Mouse (Mus musculus): ENCODE results near the gene Gm20388.

GRCm38 (mm10) chr8:120542995-120543394 lies 632.4 kb downstream of the Gm20388 start:
- TF ChIP-seq POLR2A (IDR thresholded peaks at IDR 0.05; ENCODE audit: insufficient read depth, low read length) (no peak), CTCF (IDR thresholded peaks at IDR 0.05; ENCODE audit: low read depth, low read length) (no peak), EP300 (IDR thresholded peaks at IDR 0.05; ENCODE audit: insufficient read depth, low read depth, low read length) (no peak)

Data from ES-Bruce4 (cell line).